Mouse (Mus musculus): ENCODE measurements around the gene Zscan25.
A peak's percentile ranks its signal among the peaks of the same experiment; 100 is the strongest.
"Not testable (repeated sequence)": the region's sequence is repeated elsewhere in the genome, so short reads cannot be mapped to it uniquely, and the experiment has no call there.

The Zscan25 gene

GRCm38 (mm10) chr5:145280371-145281143 lies at the start of gene Zscan25:
Gene Zscan25, plus strand, starts transcription at chr5:145280500.
- DNase-seq, result peak; percentile 86

GRCm38 (mm10) chr5:145230641-145231040 lies 49.7 kb upstream of the Zscan25 start:
- DNase-seq, result no peak

- DNase-seq, result peak; percentile 93
Measured at GRCm38 (mm10) chr5:145231367-145231871, 48.9 kb upstream of the Zscan25 start, which contains the start of gene Zfp655. Gene Zfp655, plus strand, starts transcription at chr5:145231715.

- DNase-seq, result no peak
Measured at GRCm38 (mm10) chr5:145231893-145232411, 48.3 kb upstream of the Zscan25 start.

- no peak for DNase-seq
Measured at GRCm38 (mm10) chr5:145234636-145235035, 45.7 kb upstream of the Zscan25 start.

GRCm38 (mm10) chr5:145249520-145249919 lies 30.8 kb upstream of the Zscan25 start:
- no peak for DNase-seq

- not testable (repeated sequence) for DNase-seq
Measured at GRCm38 (mm10) chr5:145273568-145273967, 6.7 kb upstream of the Zscan25 start.

GRCm38 (mm10) chr5:145279948-145280347 lies 352 bp upstream of the Zscan25 start:
- no peak for DNase-seq

- no peak for DNase-seq
Measured at GRCm38 (mm10) chr5:145288382-145288781, 8.1 kb downstream of the Zscan25 start.

- DNase-seq, result no peak
Measured at GRCm38 (mm10) chr5:145290697-145291096, 10.4 kb downstream of the Zscan25 start.

GRCm38 (mm10) chr5:145292398-145292797 lies 12.1 kb downstream of the Zscan25 start:
- DNase-seq, result no peak

- DNase-seq, result no peak
Measured at GRCm38 (mm10) chr5:145300469-145300868, 20.2 kb downstream of the Zscan25 start.

GRCm38 (mm10) chr5:145301796-145302195 lies 21.5 kb downstream of the Zscan25 start:
- DNase-seq, result not testable (repeated sequence)

- no peak for DNase-seq
Measured at GRCm38 (mm10) chr5:145302424-145302823, 22.1 kb downstream of the Zscan25 start.

GRCm38 (mm10) chr5:145306953-145307352 lies 26.7 kb downstream of the Zscan25 start:
- DNase-seq, result not testable (repeated sequence)

GRCm38 (mm10) chr5:145307811-145308210 lies 27.5 kb downstream of the Zscan25 start:
- DNase-seq, result not testable (repeated sequence)

- no peak for DNase-seq
Measured at GRCm38 (mm10) chr5:145313845-145314244, 33.5 kb downstream of the Zscan25 start.

GRCm38 (mm10) chr5:145317141-145317540 lies 36.8 kb downstream of the Zscan25 start:
- no peak for DNase-seq

- DNase-seq, result not testable (repeated sequence)
Measured at GRCm38 (mm10) chr5:145338756-145339155, 58.5 kb downstream of the Zscan25 start.
